Mouse (Mus musculus) forebrain, embryonic 15.5 days (tissue): Measurements from ENCODE around the gene Auts2. TPM values are rescaled to one million over a fixed set of nuclear protein-coding genes. Genes with fewer than 3 reads are reported as not detected.

Experiments used
- ATAC-seq: fragments of 200-750 bp; cut with Nextera tagmentation; replicated peaks from 2 replicates; pipeline ENCODE4 v1.8.0; 2017; ENCODE audit warnings: mild to moderate bottlenecking, moderate TSS enrichment, moderate library complexity
- H3K27ac ChIP-seq: fragments of 300-500 bp; sonication (generic); replicated peaks from 2 replicates; pipeline ENCODE4 v1.5.1; 2015; ENCODE audit warnings: mild to moderate bottlenecking, inconsistent platforms
- H3K27me3 ChIP-seq: fragments of 300-500 bp; sonication (generic); 2 replicates; pipeline ENCODE4 v1.6.1; 2015; ENCODE audit warnings: inconsistent platforms
- H3K36me3 ChIP-seq: fragments of 300-500 bp; sonication (generic); 2 replicates; pipeline ENCODE4 v1.6.1; 2015; ENCODE audit warnings: mild to moderate bottlenecking, inconsistent platforms
- H3K4me1 ChIP-seq: fragments of 300-500 bp; sonication (generic); 2 replicates; pipeline ENCODE4 v1.6.1; 2015; ENCODE audit warnings: inconsistent platforms
- H3K4me2 ChIP-seq: fragments of 300-500 bp; sonication (generic); replicated peaks from 2 replicates; pipeline ENCODE4 v1.6.1; 2015; ENCODE audit warnings: mild to moderate bottlenecking, inconsistent platforms
- H3K4me3 ChIP-seq: fragments of 300-500 bp; sonication (generic); 2 replicates; pipeline ENCODE4 v1.5.1; 2015; ENCODE audit warnings: mild to moderate bottlenecking, inconsistent platforms
- H3K9ac ChIP-seq: fragments of 300-500 bp; sonication (generic); replicated peaks from 2 replicates; pipeline ENCODE4 v1.6.1; 2015; ENCODE audit warnings: mild to moderate bottlenecking, inconsistent platforms
- H3K9me3 ChIP-seq: fragments of 300-500 bp; sonication (generic); 2 replicates; pipeline ENCODE4 v1.6.1; 2016; ENCODE audit warnings: inconsistent platforms
- WGBS: fragments of 180-500 bp; shearing (Covaris S2); methylation state at CpG from one replicate; pipeline ENCODE4 v1.1.7; 2015; ENCODE audit warnings: mixed read lengths; 5-methylcytosine and 5-hydroxymethylcytosine counted together
- polyA plus RNA-seq: library from polyadenylated mRNA; unstranded; fragments of >200 nt; fragmentation: Nextera tagmentation; extraction: Ambion mirVana; gene quantifications from 2 replicates; pipeline ENCODE4 v1.2.1, GENCODE M21; 2015

Gene Auts2
- polyA plus RNA-seq, 1 experiment from 2014 or later, result 94.3 TPM

DNA sequence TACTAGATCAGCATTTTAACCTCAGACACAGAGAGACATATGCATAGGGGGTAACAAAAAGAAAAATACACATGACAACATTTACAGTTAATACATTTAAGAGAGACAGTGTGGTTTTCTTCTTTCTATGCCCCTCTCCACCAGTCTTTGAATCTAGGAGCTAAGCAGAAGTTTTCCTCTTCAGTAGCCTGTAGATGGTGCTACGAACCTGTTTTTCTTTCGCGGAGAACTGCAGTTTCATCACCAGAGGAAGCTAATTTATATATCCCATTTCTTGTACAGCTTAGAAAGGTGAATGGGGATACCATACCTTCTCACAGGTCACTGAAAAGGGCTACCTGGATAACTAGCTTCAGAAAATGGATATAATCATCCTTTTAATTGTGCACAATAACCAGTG is 427.5 kb downstream of the Auts2 start:
- no peak overlapping the region for H3K4me3 ChIP-seq
- no peaks in the 10 kb centered on the region for H3K27me3 ChIP-seq
- ATAC-seq, result no peak
- H3K4me2 ChIP-seq, result no peak overlapping the region
- H3K9ac ChIP-seq, result no peak overlapping the region
- no peak overlapping the region for H3K27ac ChIP-seq
- H3K4me1 ChIP-seq, result peaks cover 28% of the 10 kb centered on the region
- WGBS, result 71% methylated on average over 3 of the region's 3 CpGs
- no peaks in the 10 kb centered on the region for H3K9me3 ChIP-seq
- no peaks in the 10 kb centered on the region for H3K36me3 ChIP-seq

DNA sequence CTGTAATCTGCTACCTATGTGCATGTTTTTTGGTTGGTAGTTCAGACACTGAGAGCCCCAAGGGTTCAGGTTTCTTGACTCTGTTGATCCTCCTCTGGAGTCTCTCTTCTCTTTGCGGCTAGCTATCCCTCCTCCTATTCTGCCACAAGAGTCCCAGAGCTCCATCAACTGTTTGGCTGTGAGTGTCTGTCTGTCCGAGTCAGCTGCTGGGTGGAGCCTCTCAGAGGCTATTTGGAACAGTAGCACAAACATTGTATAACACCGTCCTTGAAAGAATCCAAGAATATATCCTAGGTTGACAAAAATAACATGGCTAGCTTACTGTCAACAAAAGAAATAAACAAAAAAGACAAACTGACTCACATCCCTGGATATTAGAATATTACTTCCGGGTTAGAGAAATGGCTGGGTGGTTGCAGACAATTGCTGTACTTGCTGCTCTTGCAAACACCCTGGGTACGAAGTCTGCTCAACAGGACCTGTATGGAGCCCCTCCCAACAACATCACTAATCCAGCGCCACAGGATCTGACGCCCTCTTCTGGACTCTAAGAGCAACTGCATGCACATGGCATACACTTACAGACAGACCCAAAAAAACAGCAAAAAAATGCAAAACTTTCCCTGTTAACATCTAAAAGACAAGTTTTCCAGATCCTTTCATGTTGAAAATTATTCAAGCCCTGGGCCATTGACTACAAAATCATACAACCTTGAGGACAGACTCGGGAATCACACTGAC is 428.4 kb downstream of the Auts2 start:
- H3K27ac ChIP-seq, result no peak overlapping the region
- H3K9ac ChIP-seq, result no peak overlapping the region
- WGBS, result 71% methylated on average over 8 of the region's 8 CpGs
- ATAC-seq, result no peak
- H3K4me1 ChIP-seq, result peaks cover 28% of the 10 kb centered on the region
- H3K9me3 ChIP-seq, result no peaks in the 10 kb centered on the region
- H3K36me3 ChIP-seq, result no peaks in the 10 kb centered on the region
- H3K27me3 ChIP-seq, result no peaks in the 10 kb centered on the region
- no peak overlapping the region for H3K4me2 ChIP-seq
- H3K4me3 ChIP-seq, result no peak overlapping the region

- no peak overlapping the region for H3K27ac ChIP-seq
- ATAC-seq, result no peak
These were observed 429.7 kb downstream of the Auts2 start for GRCm38 (mm10) chr5:132113480-132113879.

DNA sequence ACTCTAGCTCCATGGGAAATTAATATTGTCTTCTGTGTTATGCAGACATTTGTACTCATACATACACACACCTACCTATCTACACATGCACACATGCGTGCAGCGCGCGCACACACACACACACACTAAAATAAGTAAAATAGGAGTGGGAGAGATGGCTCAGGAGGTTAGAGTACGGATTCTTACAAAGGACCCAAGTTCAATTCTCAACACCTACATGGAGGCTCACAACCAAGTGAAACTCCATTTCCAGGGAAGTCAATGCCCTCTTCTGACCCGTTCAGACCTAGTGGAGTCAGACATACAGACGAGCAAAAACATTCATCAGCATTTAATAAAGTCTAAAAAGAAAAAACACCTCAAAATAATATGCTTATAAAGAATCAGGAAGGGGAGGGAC is 430.5 kb downstream of the Auts2 start:
- Histone ChIP-seq H3K9ac (no peak overlapping the region), H3K4me2 (no peak overlapping the region), H3K9me3 (no peaks in the 10 kb centered on the region), H3K4me3 (no peak overlapping the region), H3K4me1 (peaks cover 28% of the 10 kb centered on the region), H3K27me3 (no peaks in the 10 kb centered on the region), H3K27ac (no peak overlapping the region), H3K36me3 (no peaks in the 10 kb centered on the region)
- no peak for ATAC-seq
- 95% methylated on average over 7 of the region's 7 CpGs for WGBS

More at GRCm38 (mm10) chr5:132113480-132113879, 429.7 kb downstream of the Auts2 start:
- no peak overlapping the region for H3K4me2 ChIP-seq
- no peaks in the 10 kb centered on the region for H3K27me3 ChIP-seq
- 59% methylated on average over 7 of the region's 7 CpGs for WGBS
- no peaks in the 10 kb centered on the region for H3K36me3 ChIP-seq
- no peak overlapping the region for H3K9ac ChIP-seq
- H3K4me3 ChIP-seq, result no peak overlapping the region
- H3K9me3 ChIP-seq, result no peaks in the 10 kb centered on the region
- peaks cover 28% of the 10 kb centered on the region for H3K4me1 ChIP-seq

DNA sequence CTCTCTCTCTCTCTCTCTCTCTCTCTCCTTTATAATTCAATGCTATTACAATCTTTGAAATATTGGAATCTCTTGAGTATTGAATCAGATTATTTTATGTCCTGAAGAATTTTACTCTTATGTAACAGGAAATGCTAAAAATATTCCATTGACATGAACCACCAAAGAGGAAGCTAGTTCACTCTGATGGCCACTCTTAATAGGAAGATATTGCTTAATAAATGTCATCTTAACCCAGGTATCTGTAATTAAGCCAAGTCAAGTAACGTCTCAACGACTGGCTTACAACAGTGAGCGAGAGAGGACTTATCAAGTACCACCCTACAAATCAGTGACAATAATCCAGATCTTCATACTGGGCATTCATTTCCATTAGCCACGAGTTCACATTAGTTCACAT is 440.7 kb downstream of the Auts2 start:
- no peak for ATAC-seq
- no peaks in the 10 kb centered on the region for H3K36me3 ChIP-seq
- peaks cover 21% of the 10 kb centered on the region for H3K4me1 ChIP-seq
- WGBS, result 91% methylated on average over 4 of the region's 4 CpGs
- no peak overlapping the region for H3K9ac ChIP-seq
- H3K4me3 ChIP-seq, result no peak overlapping the region
- H3K27me3 ChIP-seq, result no peaks in the 10 kb centered on the region
- H3K9me3 ChIP-seq, result no peaks in the 10 kb centered on the region
- H3K27ac ChIP-seq, result no peak overlapping the region
- H3K4me2 ChIP-seq, result no peak overlapping the region

DNA sequence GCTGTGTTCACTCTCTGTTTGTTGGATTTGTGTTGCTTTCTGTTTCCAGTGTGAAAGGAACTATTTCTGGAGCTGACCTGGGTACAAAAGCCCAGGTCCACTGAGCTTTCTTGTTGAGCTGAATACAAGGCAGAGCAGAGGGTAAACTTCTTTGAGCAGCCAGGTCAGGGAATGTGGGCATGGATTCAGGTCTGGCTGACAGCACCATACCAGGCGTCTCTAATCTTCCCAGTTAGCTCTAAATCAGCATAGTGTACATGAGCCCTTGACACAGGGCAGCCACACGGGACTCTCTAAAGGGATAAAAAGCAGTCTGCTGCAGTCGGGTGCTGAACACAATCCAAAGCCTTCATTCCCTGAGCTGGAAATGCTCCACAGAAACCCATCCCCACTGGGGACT is 444.7 kb downstream of the Auts2 start:
- ATAC-seq, result no peak
- WGBS, result 6% methylated on average over 3 of the region's 3 CpGs
- no peak overlapping the region for H3K4me3 ChIP-seq
- H3K4me2 ChIP-seq, result no peak overlapping the region
- no peaks in the 10 kb centered on the region for H3K9me3 ChIP-seq
- no peaks in the 10 kb centered on the region for H3K36me3 ChIP-seq
- H3K27ac ChIP-seq, result 0 out of 2 replicates have a peak overlapping the region, but pooled peaks have one; percentile 12
- H3K9ac ChIP-seq, result no peak overlapping the region
- no peaks in the 10 kb centered on the region for H3K27me3 ChIP-seq
- H3K4me1 ChIP-seq, result peaks cover 16% of the 10 kb centered on the region

GRCm38 (mm10) chr5:132092721-132093120 is 450.4 kb downstream of the Auts2 start:
- no peak overlapping the region for H3K4me2 ChIP-seq
- no peak overlapping the region for H3K27ac ChIP-seq
- no peaks in the 10 kb centered on the region for H3K36me3 ChIP-seq
- ATAC-seq, result no peak
- H3K4me1 ChIP-seq, result peaks cover 29% of the 10 kb centered on the region
- no peaks in the 10 kb centered on the region for H3K9me3 ChIP-seq
- no peaks in the 10 kb centered on the region for H3K27me3 ChIP-seq
- WGBS, result 42% methylated on average over 6 of the region's 6 CpGs
- H3K9ac ChIP-seq, result no peak overlapping the region
- no peak overlapping the region for H3K4me3 ChIP-seq

DNA sequence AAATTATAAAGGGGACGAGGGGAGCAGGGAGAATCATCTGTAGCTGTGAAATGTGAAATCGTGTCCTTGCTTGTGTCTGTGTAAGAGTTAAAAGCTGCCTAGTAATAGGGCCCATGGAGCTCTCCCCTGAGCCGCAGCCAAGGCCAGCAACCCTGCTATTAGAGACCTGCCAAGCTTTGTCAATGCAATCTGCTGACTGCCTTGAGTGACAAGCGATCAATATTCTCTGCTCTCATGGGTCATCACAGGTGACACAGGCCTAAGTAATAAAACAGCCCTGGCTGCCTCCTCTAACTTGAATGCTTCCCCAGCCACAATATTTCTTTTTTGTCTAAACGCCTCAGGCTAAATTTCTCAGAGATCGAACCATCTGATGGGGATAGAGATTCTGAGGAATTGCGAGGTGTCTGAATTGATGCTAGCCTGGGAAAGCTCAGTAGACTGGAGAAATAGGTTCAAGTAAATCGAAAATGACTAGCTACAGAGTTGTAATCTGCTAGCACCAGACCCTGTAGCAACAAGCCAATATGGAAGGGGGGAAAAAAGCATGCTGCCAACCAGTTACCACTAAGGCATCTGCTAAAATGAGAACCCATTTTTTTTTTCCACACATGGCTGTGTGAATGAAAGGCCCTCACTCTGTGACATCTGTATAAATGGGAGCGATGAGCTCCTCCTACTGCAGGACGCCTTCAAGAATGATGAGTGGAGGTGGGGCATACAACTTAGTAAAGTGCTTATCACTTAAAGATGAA is 453.5 kb downstream of the Auts2 start:
- Histone ChIP-seq H3K9me3 (no peaks in the 10 kb centered on the region), H3K27ac (peak overlapping the region; percentile 64), H3K4me2 (no peak overlapping the region), H3K36me3 (no peaks in the 10 kb centered on the region), H3K4me1 (peaks cover 39% of the 10 kb centered on the region), H3K9ac (no peak overlapping the region), H3K27me3 (no peaks in the 10 kb centered on the region), H3K4me3 (no peak overlapping the region)
- 0 out of 2 replicates have a peak, but pooled peaks have one; percentile 32 for ATAC-seq
- WGBS, result 50% methylated on average over 10 of the region's 10 CpGs

GRCm38 (mm10) chr5:132088585-132088984 is 454.6 kb downstream of the Auts2 start:
- no peaks in the 10 kb centered on the region for H3K36me3 ChIP-seq
- no peak overlapping the region for H3K9ac ChIP-seq
- H3K4me1 ChIP-seq, result peaks cover 44% of the 10 kb centered on the region
- H3K27ac ChIP-seq, result no peak overlapping the region
- H3K4me2 ChIP-seq, result no peak overlapping the region
- ATAC-seq, result no peak
- H3K27me3 ChIP-seq, result no peaks in the 10 kb centered on the region
- 52% methylated on average over 3 of the region's 3 CpGs for WGBS
- H3K9me3 ChIP-seq, result no peaks in the 10 kb centered on the region
- no peak overlapping the region for H3K4me3 ChIP-seq

DNA sequence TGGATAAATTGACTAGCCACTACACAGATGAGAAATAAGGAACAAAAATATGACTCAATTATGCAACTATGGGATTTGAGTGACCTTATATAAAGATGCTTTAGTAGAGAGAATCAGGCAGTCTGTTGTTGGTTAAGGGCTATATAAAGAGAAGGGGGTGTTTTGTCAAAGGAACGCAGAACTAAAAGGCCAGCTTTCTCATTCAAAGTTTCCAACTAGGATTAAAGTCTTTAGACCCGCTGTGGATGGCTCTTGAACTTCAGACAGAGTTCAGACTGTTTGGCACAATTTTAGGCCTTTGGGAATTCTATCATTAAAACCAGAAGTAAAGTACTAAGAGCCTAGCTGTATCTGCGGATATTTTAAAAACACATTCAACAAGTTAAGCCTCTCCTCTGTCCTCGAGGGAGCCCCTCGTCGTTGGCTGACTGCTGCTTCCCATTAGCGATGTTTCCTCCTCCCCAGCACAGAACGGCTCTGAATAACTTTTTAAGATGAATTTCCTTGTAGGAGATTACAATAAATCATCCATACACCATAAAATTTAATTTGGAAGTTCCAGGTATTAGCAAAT is 459.3 kb downstream of the Auts2 start:
- no peaks in the 10 kb centered on the region for H3K36me3 ChIP-seq
- H3K9ac ChIP-seq, result no peak overlapping the region
- peaks cover 25% of the 10 kb centered on the region for H3K4me1 ChIP-seq
- no peaks in the 10 kb centered on the region for H3K27me3 ChIP-seq
- no peak overlapping the region for H3K4me2 ChIP-seq
- WGBS, result 27% methylated on average over 8 of the region's 8 CpGs
- H3K4me3 ChIP-seq, result no peak overlapping the region
- H3K9me3 ChIP-seq, result no peaks in the 10 kb centered on the region
- no peak overlapping the region for H3K27ac ChIP-seq
- no peak for ATAC-seq

- H3K27me3 ChIP-seq, result no peaks in the 10 kb centered on the region
- H3K4me3 ChIP-seq, result no peak overlapping the region
- H3K4me2 ChIP-seq, result no peak overlapping the region
- H3K27ac ChIP-seq, result peak overlapping the region; percentile 88
- 62% methylated on average over 2 of the region's 2 CpGs for WGBS
- no peaks in the 10 kb centered on the region for H3K36me3 ChIP-seq
- ATAC-seq, result no peak
- no peak overlapping the region for H3K9ac ChIP-seq
- no peaks in the 10 kb centered on the region for H3K9me3 ChIP-seq
- peaks cover 46% of the 10 kb centered on the region for H3K4me1 ChIP-seq
These were observed 467.2 kb downstream of the Auts2 start for GRCm38 (mm10) chr5:132075942-132076341.

- Histone ChIP-seq H3K4me3 (peak overlapping the region; percentile 13; the same call in 1 of the 2 replicates), H3K27me3 (no peaks in the 10 kb centered on the region), H3K9ac (no peak overlapping the region), H3K36me3 (no peaks in the 10 kb centered on the region), H3K4me2 (peak overlapping the region; percentile 41), H3K4me1 (peaks cover 46% of the 10 kb centered on the region), H3K9me3 (no peaks in the 10 kb centered on the region), H3K27ac (peak overlapping the region; percentile 88)
- ATAC-seq, result peak; percentile 91
- whole genome bisulfite sequencing, result 6% methylated on average over 19 of the region's 19 CpGs
These were observed 468.3 kb downstream of the Auts2 start for GRCm38 (mm10) chr5:132074724-132075374.
